29 mouse cellular contexts compared by ENCODE assay signal in the genomic region with DNA sequence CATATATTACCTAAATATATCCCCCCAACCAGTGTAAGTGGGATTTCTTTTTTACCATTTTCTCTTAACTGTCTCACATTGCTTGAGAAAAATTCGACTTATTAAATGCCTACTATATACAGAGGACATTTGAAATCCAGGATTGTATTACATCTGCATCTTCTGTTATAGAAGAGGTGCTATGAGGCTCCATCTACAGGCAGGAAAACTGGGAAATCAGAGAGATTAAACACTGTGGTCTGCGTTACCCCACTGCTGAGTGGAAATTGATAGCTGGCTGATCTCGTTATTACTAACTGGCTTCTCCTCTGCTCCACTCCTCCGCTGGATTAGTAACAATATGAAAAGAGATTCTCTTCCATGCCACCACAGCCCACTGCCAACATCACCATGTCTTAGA. TPM values are rescaled to one million over a fixed set of nuclear protein-coding genes. Genes with fewer than 3 reads are reported as not detected.
DNase-seq lines count a peak whose midpoint lies in the region; ATAC-seq and TF ChIP-seq lines count a peak whose summit lies in the region.
"Had no signal": no experiment of that assay in that cellular context is flagged by ENCODE, and none has a peak within 500 bp of the region (broad histone marks: within the 10 kb centered on the region; RNA-seq: fewer than 3 reads in every experiment).

No protein-coding gene starts in this region.

- no peak for DNase-seq in kidney, adult 2 months
- no peak for DNase-seq in kidney, adult 8-10 months
- DNase-seq in midbrain, postnatal 0 days (ENCODE audit: low spot score), result peak; percentile 24
- no peak for DNase-seq in midbrain, embryonic 11.5 days (ENCODE audit: low spot score, missing footprints)
- DNase-seq in liver, postnatal 0 days, result no peak
- DNase-seq in adrenal gland, postnatal 14 days, result no peak
- DNase-seq: adrenal gland, adult 8-10 months; B cell, adult 2 months; cerebellum, adult 11 months; cerebellum, adult 8-10 months; cerebellum, postnatal 36 days; gastrocnemius, postnatal 10 days; heart, adult 2 months had no signal

- no peak overlapping the region for H3K9ac ChIP-seq in midbrain, postnatal 0 days (replicated peaks; ENCODE audit: low read length, poor library complexity, severe bottlenecking)
- no peak overlapping the region for H3K9ac ChIP-seq in midbrain, embryonic 11.5 days (ENCODE audit: low read length)
- H3K9ac ChIP-seq in liver, postnatal 0 days (replicated peaks), result peak overlapping the region; percentile 50
- H3K9ac ChIP-seq: embryonic facial prominence, embryonic 13.5 days; forebrain, embryonic 15.5 days; heart, embryonic 12.5 days; hindbrain, embryonic 15.5 days had no signal

- H3K4me1 ChIP-seq in erythroblast, embryonic 14.5 days (ENCODE audit: control insufficient read depth), result no peaks in the 10 kb centered on the region
- H3K4me1 ChIP-seq in kidney, adult 2 months (ENCODE audit: control insufficient read depth, insufficient read depth, low read length), result peaks cover 4% of the 10 kb centered on the region; the same call in 1 of the 2 replicates
- no peaks in the 10 kb centered on the region for H3K4me1 ChIP-seq in midbrain, postnatal 0 days (ENCODE audit: insufficient read depth, low read length)
- H3K4me1 ChIP-seq in midbrain, embryonic 11.5 days (ENCODE audit: control insufficient read depth, insufficient read depth, low read length), result no peaks in the 10 kb centered on the region
- H3K4me1 ChIP-seq in liver, postnatal 0 days (ENCODE audit: insufficient read depth), result no peaks in the 10 kb centered on the region
- H3K4me1 ChIP-seq: embryonic facial prominence, embryonic 13.5 days; forebrain, embryonic 10.5 days; heart, embryonic 12.5 days; hindbrain, embryonic 10.5 days; hindbrain, embryonic 15.5 days had no signal

- ATAC-seq in erythroblast, adult 5-6 weeks (replicated peaks; ENCODE audit: low FRiP score, poor library complexity, severe bottlenecking), result no peak
- no peak for ATAC-seq in midbrain, postnatal 0 days (ENCODE audit: low FRiP score)
- ATAC-seq in midbrain, embryonic 11.5 days (ENCODE audit: low FRiP score), result no peak
- no peak; the same call in 1 of the 2 replicates for ATAC-seq in liver, postnatal 0 days
- ATAC-seq: CD4-positive, CD25-positive, alpha-beta regulatory T cell, adult 4 months; forebrain, embryonic 15.5 days had no signal

- peak overlapping the region; percentile 39 for H3K4me3 ChIP-seq in erythroblast, embryonic 14.5 days (replicated peaks)
- H3K4me3 ChIP-seq in kidney, adult 2 months (ENCODE audit: insufficient read depth, low read depth, low read length), result peak overlapping the region; percentile 42
- H3K4me3 ChIP-seq in midbrain, postnatal 0 days (ENCODE audit: low read depth, low read length), result no peak overlapping the region
- no peak overlapping the region for H3K4me3 ChIP-seq in midbrain, embryonic 11.5 days (ENCODE audit: low read depth, low read length)
- peak overlapping the region; percentile 41 for H3K4me3 ChIP-seq in liver, postnatal 0 days (ENCODE audit: low read depth, low read length)
- H3K4me3 ChIP-seq: embryonic facial prominence, embryonic 13.5 days; forebrain, embryonic 10.5 days; forebrain, embryonic 15.5 days; heart, adult 2 months; heart, embryonic 12.5 days; hindbrain, embryonic 10.5 days; hindbrain, embryonic 15.5 days had no signal

- H3K27me3 ChIP-seq in erythroblast, embryonic 14.5 days (ENCODE audit: control insufficient read depth), result no peaks in the 10 kb centered on the region
- no peaks in the 10 kb centered on the region for H3K27me3 ChIP-seq in kidney, adult 2 months (replicated peaks; ENCODE audit: control insufficient read depth, insufficient read depth, low read length)
- no peaks in the 10 kb centered on the region for H3K27me3 ChIP-seq in midbrain, postnatal 0 days (ENCODE audit: insufficient read depth, low read length)
- no peaks in the 10 kb centered on the region for H3K27me3 ChIP-seq in midbrain, embryonic 11.5 days (ENCODE audit: control insufficient read depth, insufficient read depth, low read length)
- no peaks in the 10 kb centered on the region for H3K27me3 ChIP-seq in liver, postnatal 0 days (ENCODE audit: insufficient read depth, low read length)
- H3K27me3 ChIP-seq: forebrain, embryonic 15.5 days; heart, embryonic 12.5 days; hindbrain, embryonic 15.5 days had no signal

- TF ChIP-seq CTCF in kidney, adult 2 months (conservative IDR thresholded peaks at IDR 0.05; ENCODE audit: insufficient read depth, insufficient read length, low read depth, low read length), result no peak
- peak; percentile 64 for TF ChIP-seq CTCF in midbrain, postnatal 0 days (IDR thresholded peaks at IDR 0.05)
- peak; percentile 35 for TF ChIP-seq CTCF in liver, postnatal 0 days (IDR thresholded peaks at IDR 0.05; ENCODE audit: low read depth)

- H3K27ac ChIP-seq in kidney, adult 2 months (ENCODE audit: insufficient read depth, low read depth, low read length), result peak overlapping the region; percentile 30; the same call in 1 of the 2 replicates
- H3K27ac ChIP-seq in midbrain, postnatal 0 days (ENCODE audit: low read depth, low read length), result no peak overlapping the region
- no peak overlapping the region for H3K27ac ChIP-seq in midbrain, embryonic 11.5 days (ENCODE audit: low read depth, low read length)
- peak overlapping the region; percentile 70 for H3K27ac ChIP-seq in liver, postnatal 0 days (ENCODE audit: low read depth)
- H3K27ac ChIP-seq: embryonic facial prominence, embryonic 13.5 days; forebrain, embryonic 10.5 days; forebrain, embryonic 15.5 days; heart, adult 2 months; hindbrain, embryonic 10.5 days; hindbrain, embryonic 15.5 days had no signal

- no peak overlapping the region for H3K4me2 ChIP-seq in midbrain, postnatal 0 days (ENCODE audit: low read depth, low read length, poor library complexity, severe bottlenecking)
- H3K4me2 ChIP-seq in midbrain, embryonic 11.5 days, result no peak overlapping the region
- peak overlapping the region; percentile 56 for H3K4me2 ChIP-seq in liver, postnatal 0 days (ENCODE audit: low read depth, low read length)
- H3K4me2 ChIP-seq: embryonic facial prominence, embryonic 13.5 days; forebrain, embryonic 15.5 days; heart, embryonic 12.5 days; hindbrain, embryonic 15.5 days had no signal

- 52% methylated on average over 4 of the region's 4 CpGs for WGBS in kidney, adult 2 months
- 65% methylated on average over 4 of the region's 4 CpGs for WGBS in midbrain, postnatal 0 days
- 81% methylated on average over 4 of the region's 4 CpGs for WGBS in midbrain, embryonic 11.5 days
- WGBS in liver, postnatal 0 days (ENCODE audit: insufficient replicate concordance), result 51% methylated on average over 4 of the region's 4 CpGs

- no peaks in the 10 kb centered on the region for H3K36me3 ChIP-seq in erythroblast, embryonic 14.5 days (ENCODE audit: control insufficient read depth)
- no peaks in the 10 kb centered on the region for H3K36me3 ChIP-seq in kidney, adult 2 months (ENCODE audit: control insufficient read depth, insufficient read depth, low read length)
- H3K36me3 ChIP-seq in midbrain, postnatal 0 days (ENCODE audit: insufficient read depth, low read length), result no peaks in the 10 kb centered on the region
- no peaks in the 10 kb centered on the region for H3K36me3 ChIP-seq in midbrain, embryonic 11.5 days (ENCODE audit: control insufficient read depth, insufficient read depth, low read length)
- no peaks in the 10 kb centered on the region for H3K36me3 ChIP-seq in liver, postnatal 0 days (replicated peaks; ENCODE audit: insufficient read depth, low read length)
- H3K36me3 ChIP-seq: embryonic facial prominence, embryonic 13.5 days; forebrain, embryonic 10.5 days; forebrain, embryonic 15.5 days; G1E; heart, embryonic 12.5 days; hindbrain, embryonic 10.5 days; hindbrain, embryonic 15.5 days had no signal

- H3K9me3 ChIP-seq in erythroblast, embryonic 14.5 days (ENCODE audit: control insufficient read depth, low read length), result no peaks in the 10 kb centered on the region
- H3K9me3 ChIP-seq in midbrain, postnatal 0 days (ENCODE audit: low read length), result no peaks in the 10 kb centered on the region
- no peaks in the 10 kb centered on the region for H3K9me3 ChIP-seq in midbrain, embryonic 11.5 days (ENCODE audit: control insufficient read depth, low read length)
- H3K9me3 ChIP-seq in liver, postnatal 0 days (ENCODE audit: low read length), result no peaks in the 10 kb centered on the region
- H3K9me3 ChIP-seq: embryonic facial prominence, embryonic 13.5 days; forebrain, embryonic 10.5 days; forebrain, embryonic 15.5 days; heart, embryonic 12.5 days; hindbrain, embryonic 10.5 days; hindbrain, embryonic 15.5 days had no signal

- no peak for TF ChIP-seq EP300 in liver, postnatal 0 days (IDR thresholded peaks at IDR 0.05; ENCODE audit: low read depth)

- no peak for TF ChIP-seq POLR2A in kidney, adult 2 months (IDR thresholded peaks at IDR 0.05; ENCODE audit: low read depth, low read length)

RNA-seq across cellular contexts. Expression of gene C8a, which starts 0.4 kb away (rescaled TPM):
- polyA plus RNA-seq in erythroblast, embryonic 14.5 days (2012), result not detected in 2 replicates
- not detected in 2 replicates for total RNA-seq in erythroblast, adult 5-6 weeks (2015; ENCODE audit: low replicate concordance)
- total RNA-seq in erythroblast, adult 5-6 weeks (2017; ENCODE audit: low replicate concordance), result not detected in 2 replicates
- polyA plus RNA-seq in kidney, adult 2 months (2012; rRNA removed), result 10.4 and 14.4 TPM in 2 replicates
- total RNA-seq in midbrain, postnatal 0 days (2014; rRNA removed), result not detected in 2 replicates
- polyA plus RNA-seq in midbrain, postnatal 0 days (2015; fragmentation: Nextera tagmentation; extraction: Ambion mirVana), result 0.04 and 0.06 TPM in 2 replicates
- polyA plus RNA-seq in midbrain, embryonic 11.5 days (2014; fragmentation: Nextera tagmentation; extraction: Ambion mirVana), result not detected in 2 replicates
- polyA plus RNA-seq in liver, postnatal 0 days (2015; fragmentation: Nextera tagmentation; extraction: Ambion mirVana), result 31.1 and 33.1 TPM in 2 replicates
- 0.64 and 20.3 TPM in 2 replicates for total RNA-seq in adrenal gland, postnatal 14 days (2021)
- total RNA-seq: G1E; gastrocnemius, postnatal 10 days; heart, adult 2 months; heart, postnatal 25 days had no signal
- polyA plus RNA-seq: CD4-positive, CD25-positive, alpha-beta regulatory T cell, adult 4 months; embryonic facial prominence, embryonic 13.5 days; forebrain, embryonic 10.5 days; forebrain, embryonic 15.5 days; G1E; heart, adult 2 months; heart, embryonic 16.5 days; hindbrain, embryonic 10.5 days; hindbrain, embryonic 15.5 days had no signal

RNA-seq across cellular contexts. Expression of gene Gm17662, which starts 18.7 kb away (rescaled TPM):
- polyA plus RNA-seq in erythroblast, embryonic 14.5 days (2012), result not detected in 2 replicates
- not detected in 2 replicates for total RNA-seq in erythroblast, adult 5-6 weeks (2015; ENCODE audit: low replicate concordance)
- not detected in 2 replicates for total RNA-seq in erythroblast, adult 5-6 weeks (2017; ENCODE audit: low replicate concordance)
- polyA plus RNA-seq in kidney, adult 2 months (2012; rRNA removed), result not detected in 2 replicates
- total RNA-seq in midbrain, postnatal 0 days (2014; rRNA removed), result not detected in 2 replicates
- polyA plus RNA-seq in midbrain, postnatal 0 days (2015; fragmentation: Nextera tagmentation; extraction: Ambion mirVana), result not detected in 2 replicates
- polyA plus RNA-seq in midbrain, embryonic 11.5 days (2014; fragmentation: Nextera tagmentation; extraction: Ambion mirVana), result not detected in 2 replicates
- not detected in 2 replicates for polyA plus RNA-seq in liver, postnatal 0 days (2015; fragmentation: Nextera tagmentation; extraction: Ambion mirVana)
- total RNA-seq in adrenal gland, postnatal 14 days (2021), result not detected in 2 replicates
- total RNA-seq: adrenal gland, adult 8-10 months; adrenal gland, postnatal 4 days; G1E; gastrocnemius, postnatal 10 days; gastrocnemius, postnatal 4 days; heart, adult 2 months; heart, postnatal 25 days had no signal
- polyA plus RNA-seq: brain, embryonic 14.5 days; CD4-positive, CD25-positive, alpha-beta regulatory T cell, adult 4 months; embryonic facial prominence, embryonic 13.5 days; forebrain, embryonic 10.5 days; forebrain, embryonic 15.5 days; frontal cortex, adult 2 months; G1E; heart, adult 2 months; heart, embryonic 12.5 days; heart, embryonic 16.5 days; hindbrain, embryonic 10.5 days; hindbrain, embryonic 15.5 days had no signal

RNA-seq across cellular contexts. Expression of gene Fyb2, which starts 37.4 kb away (rescaled TPM):
- not detected in 2 replicates for polyA plus RNA-seq in erythroblast, embryonic 14.5 days (2012)
- not detected in 2 replicates for total RNA-seq in erythroblast, adult 5-6 weeks (2015; ENCODE audit: low replicate concordance)
- total RNA-seq in erythroblast, adult 5-6 weeks (2017; ENCODE audit: low replicate concordance), result not detected in 2 replicates
- 0.41 and 0.48 TPM in 2 replicates for polyA plus RNA-seq in kidney, adult 2 months (2012; rRNA removed)
- 0.19 and 0.49 TPM in 2 replicates for total RNA-seq in midbrain, postnatal 0 days (2014; rRNA removed)
- polyA plus RNA-seq in midbrain, postnatal 0 days (2015; fragmentation: Nextera tagmentation; extraction: Ambion mirVana), result 0.28 and 0.38 TPM in 2 replicates
- polyA plus RNA-seq in midbrain, embryonic 11.5 days (2014; fragmentation: Nextera tagmentation; extraction: Ambion mirVana), result 0.07 TPM in 1 of 2 replicates, not detected in the other
- 1.7 and 1.8 TPM in 2 replicates for polyA plus RNA-seq in liver, postnatal 0 days (2015; fragmentation: Nextera tagmentation; extraction: Ambion mirVana)
- total RNA-seq in adrenal gland, postnatal 14 days (2021), result 0.19 and 0.41 TPM in 2 replicates
- total RNA-seq: heart, adult 2 months had no signal
- polyA plus RNA-seq: CD4-positive, CD25-positive, alpha-beta regulatory T cell, adult 4 months; G1E; heart, adult 2 months; heart, embryonic 12.5 days had no signal

Comparison
In these comparisons a context has a peak if more than half of its experiments do, and no peak if none do; other contexts are left out.
1. H3K4me3 ChIP-seq: peak in erythroblast, embryonic 14.5 days (single experiment), kidney, adult 2 months (single experiment) and liver, postnatal 0 days (single experiment); none in midbrain, postnatal 0 days (single experiment) and midbrain, embryonic 11.5 days (single experiment).
2. H3K27ac ChIP-seq: peak in kidney, adult 2 months (single experiment) and liver, postnatal 0 days (single experiment); none in midbrain, postnatal 0 days (single experiment) and midbrain, embryonic 11.5 days (single experiment).
3. RNA of gene C8a, which starts 0.4 kb away (polyA plus RNA-seq): 31.1 to 33.1 TPM in liver, postnatal 0 days and 10.4 to 14.4 TPM in kidney, adult 2 months; not detected in midbrain, embryonic 11.5 days, 0.04 to 0.06 TPM in midbrain, postnatal 0 days and not detected in erythroblast, embryonic 14.5 days; every median in the first group is over 10 times any median in the second.